Mouse (Mus musculus) heart, postnatal 0 days (tissue): Measurements from ENCODE around the gene Klhl42.

Source experiments
- CTCF ChIP-seq: IDR thresholded peaks from 2 replicates; pipeline ENCODE4 v1.5.1; 2016; ENCODE audit warnings: antibody characterized with exemption, control low read depth, low read depth
- EP300 ChIP-seq: IDR thresholded peaks from 2 replicates; pipeline ENCODE4 v1.6.1; 2016; ENCODE audit warnings: antibody characterized with exemption, low read depth

GRCm38 (mm10) chr6:147061630-147062029, 29.5 kb upstream of the Klhl42 start:
- no peak for TF ChIP-seq CTCF
- TF ChIP-seq EP300 = no peak
